Mouse (Mus musculus) T-cell, adult 66 days (primary cell): Measurements from ENCODE around the gene Smim1. TPM values are rescaled to one million over a fixed set of nuclear protein-coding genes. Genes with fewer than 3 reads are reported as not detected.

Source experiments
- total RNA-seq, 2 experiments: library from RNA; stranded (reverse); gene quantifications; 3 replicates in 1 of 2; 4 replicates in 1 of 2; pipeline ENCODE4 v1.2.4; 2023

The Smim1 gene
- total RNA-seq = not detected

GRCm38 (mm10) chr4:154025641-154026440, at the start of gene Smim1:
Gene Smim1 (minus strand): TSS chr4:154026230.

DNA sequence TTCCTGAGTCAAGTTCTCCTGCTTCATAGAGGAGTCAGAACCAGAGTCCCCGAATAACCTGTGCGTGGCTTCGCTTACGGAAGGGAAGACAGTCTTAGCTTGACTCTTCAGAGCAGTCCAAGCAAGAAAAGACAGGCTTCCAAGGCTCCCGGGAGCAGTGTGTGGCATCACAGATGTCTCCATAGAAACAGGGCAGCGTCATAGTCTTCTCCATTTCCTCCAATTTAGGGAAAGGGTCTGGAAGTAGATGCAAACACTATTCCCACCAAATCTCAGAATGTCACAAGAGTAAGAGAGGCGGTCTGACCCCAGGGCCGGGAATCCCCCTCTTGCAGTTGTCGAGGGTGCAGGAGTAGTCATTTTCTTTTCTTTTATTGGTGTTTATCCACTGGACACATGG, 16.5 kb upstream of the Smim1 start, which contains the start of gene Ccdc27:
Gene Ccdc27, minus strand, starts transcription at position 101 of the 400 bp plus-strand sequence.

GRCm38 (mm10) chr4:154011646-154012089, 14.4 kb downstream of the Smim1 start, which contains the start of gene Lrrc47:
Gene Lrrc47 (plus strand): TSS chr4:154011731.

DNA sequence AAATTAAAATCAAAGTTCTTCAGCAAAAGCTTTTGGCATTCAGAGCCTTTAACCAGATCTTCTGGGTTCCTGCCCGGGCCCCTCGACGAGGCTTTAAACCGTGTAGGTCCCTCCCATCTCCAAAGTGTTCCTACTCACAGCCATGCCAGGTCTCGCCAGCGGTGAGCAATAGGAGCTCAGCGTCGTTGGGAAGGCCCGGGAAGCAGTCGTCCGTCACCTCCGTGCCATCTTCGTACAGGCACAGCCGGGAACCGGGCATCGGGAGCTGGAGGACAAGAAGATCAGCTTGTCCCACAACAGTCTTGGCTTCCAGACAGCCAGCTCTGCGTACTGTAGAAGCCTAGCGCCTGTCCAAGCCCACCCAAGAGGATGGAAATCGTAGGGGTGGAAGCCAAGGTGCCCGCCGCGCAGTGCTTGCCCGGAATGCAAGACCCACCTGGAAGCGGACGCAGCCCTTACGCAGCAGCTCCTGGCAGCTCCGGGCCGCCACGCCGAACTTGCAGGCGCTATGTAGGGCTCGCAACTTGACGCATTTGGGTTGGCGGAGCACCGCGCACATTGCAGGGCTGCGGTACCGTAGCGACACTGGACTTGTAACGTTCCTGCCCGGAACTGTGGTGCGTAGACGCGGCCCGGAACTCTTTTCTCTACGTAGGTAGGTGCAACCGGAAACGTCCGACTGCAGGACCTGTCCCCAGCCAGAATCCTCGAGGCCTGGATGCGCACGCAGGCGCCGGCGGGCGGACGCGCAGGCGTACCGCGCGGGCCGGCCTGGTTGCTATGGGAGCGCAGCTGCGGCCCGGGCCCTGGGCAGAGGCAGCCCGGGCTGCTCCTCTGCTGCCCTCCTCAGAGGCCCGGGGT, 51.4 kb downstream of the Smim1 start, which contains the start of the genes Dffb and Cep104:
Gene Dffb, minus strand, starts transcription at position 696 of the 861 bp plus-strand sequence.
Gene Cep104, plus strand, starts transcription at position 764 of the 861 bp plus-strand sequence.

Other genes with a start within 250 kb of the Smim1 start
- gene A430005L14Rik, start 69.0 kb downstream of the Smim1 start, total RNA-seq = 10 to 100 TPM; 18.9 to 24.3 TPM
- 10 to 100 TPM; 30.7 to 37.0 TPM for gene Dffb, start 51.1 kb downstream of the Smim1 start, total RNA-seq
- gene Cep104, start 51.0 kb downstream of the Smim1 start, total RNA-seq = 10 to 100 TPM; 15.6 to 21.1 TPM
- gene Lrrc47, start 14.5 kb downstream of the Smim1 start, total RNA-seq = 10 to 100 TPM; 65.8 to 68.6 TPM
- gene Ccdc27, start 16.4 kb upstream of the Smim1 start, total RNA-seq = not detected
- gene Trp73, start 114.0 kb upstream of the Smim1 start, total RNA-seq = not detected
- gene Wrap73, start 116.1 kb upstream of the Smim1 start, total RNA-seq = 10 to 100 TPM; 18.6 to 21.9 TPM
- gene Tprgl, start 134.4 kb upstream of the Smim1 start, total RNA-seq = 100 to 1,000 TPM; 179 to 184 TPM
- under 1 TPM in 1 of 2 experiments, not detected in 1; 0.09 TPM for gene Megf6, start 144.5 kb upstream of the Smim1 start, total RNA-seq